Mouse (Mus musculus) testis, postnatal 14 days (tissue): ENCODE measurements around the gene Hes5.

ENCODE experiments used
- DNase-seq: peaks from one replicate; pipeline ENCODE4 v3.0.0; 2021; ENCODE audit warnings: low spot score

The Hes5 gene

DNA sequence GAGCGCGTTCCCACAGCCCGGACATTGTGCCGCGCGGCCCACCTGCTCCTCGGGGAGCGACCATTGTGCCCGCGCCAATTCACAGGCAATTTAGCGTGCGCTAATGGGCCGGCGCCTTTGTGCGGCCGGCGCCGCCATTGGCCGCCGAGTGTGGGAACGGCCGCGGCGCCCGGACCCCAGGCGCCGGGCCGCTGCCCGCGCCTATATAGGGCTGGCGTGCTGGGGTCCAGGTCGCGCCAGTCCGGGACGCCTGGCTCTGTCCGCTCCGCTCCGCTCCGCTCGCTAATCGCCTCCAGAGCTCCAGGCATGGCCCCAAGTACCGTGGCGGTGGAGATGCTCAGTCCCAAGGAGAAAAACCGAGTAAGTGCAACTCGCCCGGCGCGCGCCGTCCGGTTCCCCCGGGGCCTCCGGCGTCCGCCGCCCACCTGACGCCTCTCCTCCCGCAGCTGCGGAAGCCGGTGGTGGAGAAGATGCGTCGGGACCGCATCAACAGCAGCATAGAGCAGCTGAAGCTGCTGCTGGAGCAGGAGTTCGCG is at the start of gene Hes5:
Gene Hes5, plus strand, starts transcription at position 234 of the 536 bp plus-strand sequence.
- DNase-seq: no peak

- DNase-seq: no peak
Observed at GRCm38 (mm10) chr4:154911644-154912043, 49.1 kb upstream of the Hes5 start.

DNA sequence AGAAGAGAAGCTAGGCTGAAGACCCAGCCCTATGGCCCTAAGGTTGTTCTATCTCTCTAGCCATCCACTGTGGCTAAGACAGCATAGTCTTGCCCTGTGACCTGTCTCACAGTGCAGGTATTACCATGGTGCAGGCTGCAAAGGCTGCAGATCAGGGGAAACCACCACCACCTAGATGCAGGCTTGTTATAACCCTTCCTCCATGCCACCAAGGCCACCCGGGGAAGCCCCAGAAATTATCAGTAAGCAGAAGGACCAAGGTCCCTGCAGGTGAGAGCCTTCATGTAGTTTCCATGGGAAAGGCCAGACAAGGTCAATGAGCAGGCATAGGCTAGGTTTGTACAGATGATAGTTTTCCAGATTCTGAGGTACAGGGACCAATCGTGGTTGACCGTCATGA is 46.9 kb upstream of the Hes5 start:
- DNase-seq: no peak

DNA sequence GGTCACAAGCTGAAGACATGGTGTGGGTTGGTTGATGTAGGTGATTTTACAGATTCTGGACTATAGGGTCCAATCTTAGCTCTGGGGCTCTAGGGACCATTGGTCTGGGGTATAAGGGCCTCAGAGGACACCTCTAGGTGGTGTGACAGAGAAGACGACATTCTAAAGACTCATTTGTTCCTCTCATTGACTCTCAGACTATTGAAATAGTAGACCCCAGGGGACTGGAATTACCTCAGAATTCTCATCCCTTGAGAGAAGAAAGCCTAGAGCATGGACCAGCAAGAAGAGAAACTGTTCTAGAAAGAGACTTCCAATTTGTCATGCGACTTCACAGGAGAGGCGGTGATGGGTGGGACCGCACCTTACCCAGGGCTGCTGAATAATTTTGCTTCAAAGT is 46.5 kb upstream of the Hes5 start:
- no peak for DNase-seq

DNA sequence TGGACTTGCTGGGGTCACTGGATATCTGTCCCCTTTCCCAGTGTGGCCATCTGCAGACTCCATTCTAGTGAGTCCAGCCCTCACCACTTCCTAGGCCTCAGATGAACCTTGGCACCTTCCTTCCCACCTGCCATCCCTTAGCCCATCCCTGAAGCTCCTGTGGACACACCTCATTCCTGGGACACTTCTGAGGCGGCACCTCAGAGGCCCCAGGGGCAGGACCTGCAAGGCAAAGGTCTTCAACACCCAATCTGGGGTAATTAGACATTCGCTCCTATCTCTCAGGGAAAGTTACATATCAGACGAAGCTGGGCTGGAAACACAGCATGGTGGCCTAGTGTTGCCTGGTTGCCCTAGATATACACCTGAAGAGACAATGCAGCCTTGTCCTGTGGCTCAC is 46.0 kb upstream of the Hes5 start:
- DNase-seq: no peak

GRCm38 (mm10) chr4:154915286-154915685 is 45.4 kb upstream of the Hes5 start:
- DNase-seq: no peak

DNA sequence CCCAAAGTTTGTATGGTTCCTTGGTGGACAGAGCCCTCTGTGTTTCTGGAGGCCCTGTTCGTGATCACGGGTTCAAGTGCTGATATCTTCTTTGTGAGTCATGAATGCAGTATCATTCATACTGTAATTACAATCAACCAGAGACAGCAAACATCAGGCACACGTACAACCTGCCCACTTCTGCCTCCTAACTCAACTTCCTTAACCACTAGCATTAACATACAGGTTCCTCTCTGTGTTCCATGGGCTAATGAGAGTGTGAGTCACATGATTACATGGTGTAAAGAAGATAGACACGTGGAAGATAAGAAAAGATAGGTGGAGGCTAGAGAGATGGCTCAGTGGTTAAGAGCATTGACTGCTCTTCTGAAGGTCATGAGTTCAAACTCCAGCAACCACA is 44.1 kb upstream of the Hes5 start:
- DNase-seq: no peak

DNA sequence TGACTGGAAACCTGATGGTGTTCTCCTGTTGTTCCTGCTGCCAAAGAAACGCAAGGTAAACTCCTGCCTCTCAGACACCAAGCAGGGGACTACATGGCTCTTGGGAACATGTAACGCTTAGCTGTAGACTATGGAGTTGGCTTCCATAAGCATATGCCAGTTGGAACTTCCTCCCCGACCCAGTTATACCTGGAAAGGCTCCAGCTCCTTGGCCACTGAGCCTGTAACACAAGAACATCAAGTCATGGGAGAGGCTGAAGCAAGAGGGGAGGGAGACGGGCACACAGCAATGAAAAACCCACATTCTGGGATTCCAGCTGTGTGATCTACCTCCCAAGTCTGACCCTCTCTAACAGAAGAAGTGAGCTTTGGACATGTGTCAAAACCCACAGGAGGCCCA is 38.4 kb upstream of the Hes5 start:
- DNase-seq: no peak

GRCm38 (mm10) chr4:154922931-154923330 is 37.8 kb upstream of the Hes5 start:
- DNase-seq: no peak

- DNase-seq: peak; percentile 45
Observed at GRCm38 (mm10) chr4:154925413-154925812, 35.3 kb upstream of the Hes5 start.

- DNase-seq: no peak
Observed at GRCm38 (mm10) chr4:154926969-154927898, 33.5 kb upstream of the Hes5 start.

- no peak for DNase-seq
Observed at GRCm38 (mm10) chr4:154927899-154928337, 32.8 kb upstream of the Hes5 start.

DNA sequence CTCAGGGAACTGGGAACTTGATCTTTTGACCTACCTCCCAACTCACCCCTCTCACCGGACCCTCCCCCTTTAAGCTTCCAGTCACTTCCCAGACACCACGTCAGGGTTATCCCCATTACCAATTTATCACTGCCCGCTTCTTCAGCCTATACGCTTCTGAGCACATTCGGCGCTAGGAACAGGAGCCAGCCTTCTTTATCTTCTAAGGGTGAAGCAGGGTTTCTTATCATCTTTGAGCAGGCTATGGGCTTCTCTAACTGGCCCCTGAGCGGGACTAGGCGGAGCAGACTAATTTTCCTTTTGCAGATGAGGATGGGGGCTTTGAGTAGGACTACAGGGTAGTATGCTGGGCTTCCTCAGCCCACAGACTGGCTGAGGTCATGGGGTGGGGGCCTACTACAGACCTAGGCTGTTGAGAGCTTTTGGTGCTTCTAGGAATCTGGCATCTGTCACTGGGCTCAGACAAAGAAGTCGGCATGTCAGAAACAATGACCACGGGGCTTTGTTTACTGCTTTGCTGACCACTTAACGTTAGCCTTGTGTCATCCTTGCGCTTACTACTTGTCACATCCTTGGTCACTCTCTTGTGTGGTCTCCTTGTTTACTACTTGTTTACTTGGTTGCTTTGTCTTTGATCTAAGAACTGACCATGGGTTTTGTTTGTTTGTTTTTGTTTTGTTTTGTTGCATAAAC is 32.2 kb upstream of the Hes5 start, which contains the start of gene Tnfrsf14:
Gene Tnfrsf14, minus strand, starts transcription at position 169 of the 693 bp plus-strand sequence.
- no peak for DNase-seq

DNA sequence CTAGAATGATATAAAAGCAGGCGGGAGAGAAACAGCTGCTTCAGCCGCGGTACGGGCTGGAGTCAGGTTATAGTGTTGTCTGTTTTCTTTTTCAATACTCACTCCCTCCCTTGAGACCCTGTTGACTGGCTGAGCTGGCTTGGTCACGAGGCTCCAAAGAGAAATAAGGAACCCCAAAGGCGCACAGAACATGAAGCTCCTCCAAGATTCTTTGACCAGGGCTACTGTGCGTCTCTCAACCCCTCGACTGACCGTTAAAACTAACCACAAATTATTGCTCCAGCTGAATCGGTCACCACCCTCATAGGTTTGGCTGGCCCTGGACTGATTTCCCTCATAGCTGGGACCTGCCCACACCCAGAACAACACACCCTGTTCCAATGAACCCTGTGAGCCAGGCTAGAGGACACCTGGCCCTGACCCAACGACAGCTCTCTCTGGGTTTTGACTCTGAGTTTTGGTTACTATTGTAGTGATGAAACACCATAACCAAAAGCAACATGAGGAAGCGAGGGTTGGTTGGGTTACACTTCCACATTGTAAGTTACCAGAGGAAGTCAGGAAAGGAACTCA is 31.5 kb upstream of the Hes5 start:
- no peak for DNase-seq

- DNase-seq: no peak
Observed at GRCm38 (mm10) chr4:154933306-154933907, 27.3 kb upstream of the Hes5 start.

- DNase-seq: no peak
Observed at GRCm38 (mm10) chr4:154934800-154935199, 25.9 kb upstream of the Hes5 start.

DNA sequence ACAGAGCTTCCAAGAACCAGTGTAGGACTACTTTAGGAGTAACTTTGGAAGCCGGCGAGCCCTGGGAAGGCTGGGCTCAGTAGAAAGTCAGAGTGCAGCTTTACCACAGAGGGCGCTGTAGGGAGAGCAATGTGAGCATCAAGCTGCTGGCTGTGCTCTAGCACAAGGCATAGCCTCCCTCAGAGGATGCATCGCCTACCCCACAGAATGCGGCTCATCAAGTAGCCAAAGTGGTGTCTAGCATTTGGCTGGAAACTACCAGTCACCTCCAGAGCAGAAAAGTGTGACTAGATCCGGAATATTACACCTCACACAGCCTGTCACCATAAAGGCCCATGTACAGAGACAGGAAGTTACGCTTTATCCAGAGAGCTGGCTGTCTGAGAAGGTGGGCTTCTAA is 24.9 kb upstream of the Hes5 start:
- DNase-seq: no peak

- DNase-seq: no peak
Observed at GRCm38 (mm10) chr4:154936542-154937255, 24.0 kb upstream of the Hes5 start.

GRCm38 (mm10) chr4:154937746-154938145 is 23.0 kb upstream of the Hes5 start:
- DNase-seq: no peak

GRCm38 (mm10) chr4:154940156-154940555 is 20.6 kb upstream of the Hes5 start:
- no peak for DNase-seq

DNA sequence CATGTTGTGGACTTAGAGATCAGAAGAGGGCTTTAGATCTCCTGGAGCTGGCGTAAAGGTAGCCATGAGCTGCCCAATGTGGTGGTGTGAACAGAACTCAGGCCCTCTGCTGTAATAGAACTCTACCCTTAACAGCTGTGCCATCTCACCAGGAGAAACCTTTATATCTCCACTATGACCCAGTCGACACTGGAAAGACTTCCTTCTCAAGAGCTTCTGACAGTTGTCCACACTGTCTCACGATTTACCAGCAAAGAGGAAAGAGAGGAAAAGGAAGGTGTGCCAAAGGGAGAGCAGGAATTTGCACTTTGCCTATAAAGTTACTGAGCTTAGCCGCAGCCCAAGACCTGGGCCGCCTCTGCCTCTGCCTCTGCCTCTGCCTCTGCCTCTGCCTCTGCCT is 18.9 kb upstream of the Hes5 start:
- DNase-seq: no peak
